Mouse (Mus musculus) testis, adult 2 months (tissue): ENCODE results near the gene Dgka. TPM values are rescaled to one million over a fixed set of nuclear protein-coding genes. Genes with fewer than 3 reads are reported as not detected.

Experiments used
- H3K27ac ChIP-seq: fragments of 200-500 bp; 2 replicates; pipeline ENCODE4 v1.5.1; 2012; ENCODE audit warnings: low read depth, low read length; ENCODE audit not compliant: control insufficient read depth, insufficient read depth
- H3K27me3 ChIP-seq: fragments of 200-500 bp; 2 replicates; pipeline ENCODE4 v1.6.1; 2012; ENCODE audit warnings: mild to moderate bottlenecking, low read length, moderate library complexity; ENCODE audit not compliant: control insufficient read depth, insufficient read depth
- H3K36me3 ChIP-seq: fragments of 200-500 bp; 2 replicates; pipeline ENCODE4 v1.6.1; 2012; ENCODE audit warnings: mild to moderate bottlenecking, low read length; ENCODE audit not compliant: control insufficient read depth, insufficient read depth
- H3K4me1 ChIP-seq: fragments of 200-500 bp; 2 replicates; pipeline ENCODE4 v1.6.1; 2012; ENCODE audit warnings: low read length; ENCODE audit not compliant: control insufficient read depth, insufficient read depth
- H3K4me3 ChIP-seq: fragments of 200-500 bp; 2 replicates; pipeline ENCODE4 v1.5.1; 2012; ENCODE audit warnings: low read depth, mild to moderate bottlenecking, low read length, moderate library complexity, mixed read lengths; ENCODE audit not compliant: control insufficient read depth
- CTCF ChIP-seq: fragments of 200-500 bp; IDR thresholded peaks from 2 replicates; pipeline ENCODE4 v1.5.1; 2012; ENCODE audit warnings: low read depth, mild to moderate bottlenecking, inconsistent platforms, low read length, moderate library complexity; ENCODE audit not compliant: control insufficient read depth, insufficient read depth, insufficient replicate concordance
- POLR2A ChIP-seq: fragments of 200-500 bp; IDR thresholded peaks from 2 replicates; pipeline ENCODE4 v1.6.1; 2012; ENCODE audit warnings: low read depth, mild to moderate bottlenecking, inconsistent platforms, low read length, moderate library complexity; ENCODE audit not compliant: control insufficient read depth
- polyA plus RNA-seq: library from polyadenylated mRNA; depleted of rRNA; stranded (reverse); fragments of >200 nt; gene quantifications from 2 replicates; pipeline ENCODE4 v1.2.3, GENCODE M21; 2012

The Dgka gene
- polyA plus RNA-seq, 1 experiment = 124 TPM

- H3K36me3 ChIP-seq = no peaks in the 10 kb centered on the region
- H3K4me1 ChIP-seq = peaks cover 14% of the 10 kb centered on the region
Observed at GRCm38 (mm10) chr10:128746972-128747645, 2.5 kb upstream of the Dgka start.

GRCm38 (mm10) chr10:128745946-128746613 lies 1.4 kb upstream of the Dgka start:
- Histone ChIP-seq H3K4me1 (peaks cover 14% of the 10 kb centered on the region), H3K36me3 (no peaks in the 10 kb centered on the region), H3K27ac (no peak overlapping the region), H3K27me3 (no peaks in the 10 kb centered on the region), H3K4me3 (no peak overlapping the region)
- TF ChIP-seq POLR2A (no peak), CTCF (no peak)

More at GRCm38 (mm10) chr10:128746972-128747645, 2.5 kb upstream of the Dgka start:
- TF ChIP-seq POLR2A (no peak), CTCF (no peak)
- H3K27me3 ChIP-seq = no peaks in the 10 kb centered on the region
- H3K4me3 ChIP-seq = peak overlapping the region; percentile 95
- peak overlapping the region; percentile 94 for H3K27ac ChIP-seq

- TF ChIP-seq POLR2A = no peak
- TF ChIP-seq CTCF = no peak
- peak overlapping the region; percentile 89 for H3K4me3 ChIP-seq
- H3K27ac ChIP-seq = peak overlapping the region; percentile 39; the same call in 1 of the 2 replicates
- H3K27me3 ChIP-seq = no peaks in the 10 kb centered on the region
- peaks cover 14% of the 10 kb centered on the region for H3K4me1 ChIP-seq
- H3K36me3 ChIP-seq = no peaks in the 10 kb centered on the region
Observed at GRCm38 (mm10) chr10:128744211-128744610, 444 bp downstream of the Dgka start.

DNA sequence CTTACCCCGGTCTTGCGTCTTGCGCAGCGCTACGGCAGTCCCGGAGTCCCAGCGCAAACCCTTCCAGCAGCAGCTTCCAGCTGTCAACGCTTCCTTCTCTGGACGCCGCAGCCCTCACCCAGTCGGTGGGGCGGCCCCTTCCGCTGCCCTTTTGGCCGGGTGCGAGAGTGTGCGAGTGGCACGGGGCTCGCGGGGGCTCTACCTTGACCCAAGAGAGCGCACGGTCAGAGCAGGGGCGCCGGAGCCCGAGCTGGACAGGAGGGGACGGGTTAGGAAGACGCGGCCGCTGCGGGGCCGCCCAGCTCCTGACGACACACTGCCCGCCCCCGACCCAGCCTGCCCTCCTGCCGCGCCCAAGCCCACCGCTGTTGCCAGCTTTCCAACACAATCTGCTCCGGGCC lies 864 bp downstream of the Dgka start:
- Histone ChIP-seq H3K27me3 (no peaks in the 10 kb centered on the region), H3K36me3 (no peaks in the 10 kb centered on the region), H3K4me1 (peaks cover 14% of the 10 kb centered on the region), H3K27ac (peak overlapping the region; percentile 64), H3K4me3 (peak overlapping the region; percentile 89)
- TF ChIP-seq POLR2A = no peak
- no peak for TF ChIP-seq CTCF

DNA sequence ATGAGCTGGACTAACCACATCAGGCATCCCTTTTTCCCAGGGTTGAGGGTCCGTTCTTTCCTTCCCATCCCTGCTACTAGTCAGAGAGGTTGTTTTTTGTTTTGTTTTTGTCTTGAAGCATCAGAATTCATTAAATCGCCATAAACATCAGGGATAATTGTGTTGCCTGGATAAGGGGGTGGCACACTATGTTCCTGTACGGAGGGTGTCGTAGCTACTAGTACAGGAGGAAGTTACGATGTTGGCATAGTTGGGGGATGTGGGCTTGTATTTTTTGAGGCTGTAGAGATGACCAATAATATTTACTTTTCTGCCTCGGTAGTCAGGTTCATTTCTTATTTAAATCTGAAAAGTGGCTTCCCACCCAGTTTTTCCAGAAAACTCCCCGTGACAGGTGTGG lies 1.4 kb downstream of the Dgka start:
- peak overlapping the region; percentile 89 for H3K4me3 ChIP-seq
- TF ChIP-seq POLR2A = no peak
- no peak for TF ChIP-seq CTCF
- peaks cover 14% of the 10 kb centered on the region for H3K4me1 ChIP-seq
- H3K27me3 ChIP-seq = no peaks in the 10 kb centered on the region
- no peaks in the 10 kb centered on the region for H3K36me3 ChIP-seq
- H3K27ac ChIP-seq = no peak overlapping the region; the same call in 1 of the 2 replicates

DNA sequence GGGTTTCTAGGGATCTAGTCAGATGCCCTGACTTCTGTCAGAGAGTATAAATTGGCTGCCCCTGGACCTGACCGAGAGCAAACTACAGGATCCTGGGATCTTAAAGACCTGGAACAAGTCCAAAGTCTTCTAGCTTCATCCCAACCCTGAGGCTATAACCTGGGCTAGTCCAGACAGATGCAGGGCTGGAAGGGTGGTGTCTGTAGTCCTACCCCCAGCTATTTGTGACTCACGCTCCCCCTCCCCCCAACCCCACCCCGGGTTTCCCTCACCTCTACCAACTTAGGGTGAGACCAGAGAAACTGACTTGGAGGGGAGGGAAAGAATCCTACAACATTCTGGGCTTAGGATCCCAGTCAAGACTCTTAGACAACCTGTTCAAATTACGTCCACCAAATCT lies 2.0 kb downstream of the Dgka start:
- H3K36me3 ChIP-seq = no peaks in the 10 kb centered on the region
- peaks cover 18% of the 10 kb centered on the region for H3K4me1 ChIP-seq
- H3K27me3 ChIP-seq = no peaks in the 10 kb centered on the region
- H3K27ac ChIP-seq = no peak overlapping the region
- no peak overlapping the region for H3K4me3 ChIP-seq
- TF ChIP-seq CTCF = no peak
- TF ChIP-seq POLR2A = no peak

- Histone ChIP-seq H3K27me3 (no peaks in the 10 kb centered on the region), H3K27ac (no peak overlapping the region), H3K4me3 (no peak overlapping the region), H3K4me1 (peaks cover 23% of the 10 kb centered on the region), H3K36me3 (no peaks in the 10 kb centered on the region)
- TF ChIP-seq CTCF (no peak), POLR2A (no peak)
Observed at GRCm38 (mm10) chr10:128740296-128740695, 4.4 kb downstream of the Dgka start.
